Mouse (Mus musculus) gastrocnemius, postnatal 14 days (tissue): ENCODE results near the gene Cutal. TPM values are rescaled to one million over a fixed set of nuclear protein-coding genes. Genes with fewer than 3 reads are reported as not detected.
A peak's percentile ranks its signal among the peaks of the same experiment; 100 is the strongest.

ENCODE experiments used
- DNase-seq: peaks from one replicate; pipeline ENCODE4 v3.0.0; 2021; ENCODE audit warnings: mixed read lengths
- intact Hi-C: fragments of 180-260 bp; cut with DNase I; formaldehyde crosslinking; loops from one replicate; pipeline ENCODE4 v1.15.1; 2025; ENCODE audit warnings: low total_unique reads
- total RNA-seq, 2 experiments: library from RNA; stranded (reverse); gene quantifications; 2 replicates each; pipeline ENCODE4 v1.2.3; 2021

Gene Cutal
- total RNA-seq, 2 experiments from 2014 or later, result 0.29 to 0.49 TPM

- intact Hi-C loops, result no loop called here
- no peak for DNase-seq
Measured at GRCm38 (mm10) chr2:34912613-34913012, 38.4 kb downstream of the Cutal start.

- DNase-seq, result peak; percentile 51
- intact Hi-C loops, result no loop called here
Measured at GRCm38 (mm10) chr2:34913218-34914068, 39.2 kb downstream of the Cutal start, which contains the start of gene Phf19. Gene Phf19, minus strand, starts transcription at chr2:34914026.

- intact Hi-C loops, result no loop called here
- DNase-seq, result peak; percentile 26
Measured at GRCm38 (mm10) chr2:34914069-34914822, 40.0 kb downstream of the Cutal start.

GRCm38 (mm10) chr2:34914823-34915082 is 40.6 kb downstream of the Cutal start:
- no peak for DNase-seq
- intact Hi-C loops, result no loop called here

GRCm38 (mm10) chr2:34915103-34915502 is 40.9 kb downstream of the Cutal start:
- intact Hi-C loops, result no loop called here
- DNase-seq, result no peak

- DNase-seq, result no peak
- intact Hi-C loops, result no loop called here
Measured at GRCm38 (mm10) chr2:34920144-34920543, 45.9 kb downstream of the Cutal start.

- intact Hi-C loops, result no loop called here
- DNase-seq, result no peak
Measured at GRCm38 (mm10) chr2:34922729-34923128, 48.5 kb downstream of the Cutal start.

GRCm38 (mm10) chr2:34927320-34927719 is 53.1 kb downstream of the Cutal start:
- no peak for DNase-seq
- intact Hi-C loops, result no loop called here

- intact Hi-C loops, result no loop called here
Measured at GRCm38 (mm10) chr2:34937460-34937859, 63.3 kb downstream of the Cutal start.

GRCm38 (mm10) chr2:34938269-34939208 is 64.3 kb downstream of the Cutal start:
- intact Hi-C loops, result no loop called here
- peak; percentile 27 for DNase-seq

More at GRCm38 (mm10) chr2:34937460-34937859, 63.3 kb downstream of the Cutal start:
- DNase-seq, result no peak

- DNase-seq, result no peak
- intact Hi-C loops, result no loop called here
Measured at GRCm38 (mm10) chr2:34940246-34940645, 66.0 kb downstream of the Cutal start.

- DNase-seq, result no peak
- intact Hi-C loops, result no loop called here
Measured at GRCm38 (mm10) chr2:34941061-34941675, 67.0 kb downstream of the Cutal start.

Other genes starting within 250 kb of the Cutal start
- 10 to 100 TPM; 32.2 to 34.6 TPM for gene Gapvd1, start 119.2 kb upstream of the Cutal start, total RNA-seq
- 100 to 1,000 TPM; 175 to 207 TPM for gene Hspa5, start 102.4 kb upstream of the Cutal start, total RNA-seq
- gene Rabepk, start 74.5 kb upstream of the Cutal start, total RNA-seq, result 10 to 100 TPM in 1 of 2 experiments, 1 to 10 TPM in 1; 7.9 to 10.1 TPM
- gene Fbxw2, start 48.1 kb upstream of the Cutal start, total RNA-seq, result 10 to 100 TPM; 43.5 to 48.3 TPM
- under 1 TPM; 0.12 to 0.18 TPM for gene Gm34653, start 41.4 kb upstream of the Cutal start, total RNA-seq
- gene Psmd5, start 572 bp downstream of the Cutal start, total RNA-seq, result 10 to 100 TPM; 13.5 to 13.8 TPM
- 1 to 10 TPM; 1.7 to 2.1 TPM for gene Phf19, start 39.6 kb downstream of the Cutal start, total RNA-seq
- 1 to 10 TPM; 1.0 to 1.7 TPM for gene Traf1, start 87.4 kb downstream of the Cutal start, total RNA-seq
- not detected for gene Hc, start 187.0 kb downstream of the Cutal start, total RNA-seq
- under 1 TPM; 0.14 to 0.29 TPM for gene AI182371, start 227.1 kb downstream of the Cutal start, total RNA-seq
- 1 to 10 TPM; 6.4 TPM for gene Cntrl, start 235.1 kb downstream of the Cutal start, total RNA-seq